Mouse (Mus musculus) retina, embryonic 14.5 days (tissue): ENCODE data around the gene Tom1l2.

Source experiments
- DNase-seq: peaks from one replicate; pipeline ENCODE4 v3.0.0-alpha.2; 2015; ENCODE audit warnings: low spot score

The Tom1l2 gene

DNA sequence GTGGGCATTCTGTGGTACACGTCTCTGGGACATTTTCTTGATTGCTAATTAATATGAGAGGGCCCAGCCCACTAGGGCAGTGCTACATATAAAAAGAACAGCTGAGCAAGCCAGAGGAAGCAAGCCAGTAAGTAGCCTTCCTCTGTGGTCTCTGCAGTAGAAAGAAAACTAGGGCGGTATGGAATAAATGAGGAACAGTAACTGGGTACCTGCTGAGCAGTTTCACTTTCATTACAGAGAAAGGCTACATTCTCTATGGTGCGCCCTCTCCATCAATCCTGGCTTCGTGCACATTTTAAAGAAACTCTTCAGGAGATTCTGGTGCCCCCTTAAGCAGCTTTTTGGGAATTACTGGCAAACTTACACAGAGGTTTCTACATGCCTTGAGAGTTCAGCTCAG, 47.1 kb downstream of the Tom1l2 start:
- no peak for DNase-seq

DNA sequence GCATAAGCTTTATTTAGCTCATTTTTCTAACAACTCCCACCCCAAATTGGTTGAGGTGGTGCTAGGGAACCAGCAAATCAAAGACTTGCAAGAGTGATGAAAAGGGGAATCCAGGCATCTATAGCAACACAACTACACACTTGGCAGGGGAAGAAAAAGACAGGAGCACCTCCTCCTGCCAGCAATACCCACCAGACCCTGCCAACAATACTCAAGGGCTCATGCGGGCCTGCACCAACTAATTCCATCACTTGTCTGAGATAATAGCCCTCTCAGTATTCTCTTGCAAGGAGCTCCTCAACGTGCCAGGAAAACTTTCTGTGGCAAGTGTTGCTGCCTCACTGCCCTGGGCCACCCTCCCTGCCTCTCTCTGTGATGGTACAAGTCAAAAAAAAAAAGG, 49.2 kb downstream of the Tom1l2 start:
- DNase-seq = no peak

DNA sequence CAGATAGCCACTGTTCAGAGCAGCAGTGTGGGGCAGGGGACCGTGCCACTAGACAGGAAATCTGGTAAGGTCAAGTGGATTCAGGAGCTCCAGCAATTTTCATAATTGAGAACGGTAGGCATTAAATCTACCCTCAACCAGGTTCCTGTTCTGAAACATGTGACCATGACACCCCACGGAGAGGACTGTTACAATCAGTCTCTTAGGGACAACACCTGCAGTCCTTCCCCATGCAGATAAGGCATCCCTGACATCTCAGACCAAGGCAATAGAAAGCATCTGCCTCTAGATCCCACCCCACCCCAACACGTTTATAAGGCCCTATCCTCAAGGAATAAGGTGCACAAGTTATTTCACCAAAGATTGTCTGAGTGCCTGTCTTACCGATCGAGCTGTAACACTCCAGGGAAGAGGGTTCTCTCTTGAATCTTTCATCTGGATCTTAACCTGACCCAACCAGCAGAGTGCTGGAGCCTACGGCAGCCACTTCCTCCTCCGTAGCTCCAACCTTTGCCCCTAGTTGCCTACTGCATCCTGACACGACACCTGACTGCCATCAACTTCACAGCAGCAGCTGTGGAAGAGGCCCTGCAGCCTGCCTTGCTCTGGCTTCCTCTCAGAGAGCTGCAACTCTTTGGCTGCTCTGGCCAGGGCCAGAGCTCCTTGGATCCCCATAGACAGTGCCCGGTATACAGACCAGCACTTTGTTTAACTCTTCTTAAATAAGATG, 50.2 kb downstream of the Tom1l2 start:
- DNase-seq = no peak

DNA sequence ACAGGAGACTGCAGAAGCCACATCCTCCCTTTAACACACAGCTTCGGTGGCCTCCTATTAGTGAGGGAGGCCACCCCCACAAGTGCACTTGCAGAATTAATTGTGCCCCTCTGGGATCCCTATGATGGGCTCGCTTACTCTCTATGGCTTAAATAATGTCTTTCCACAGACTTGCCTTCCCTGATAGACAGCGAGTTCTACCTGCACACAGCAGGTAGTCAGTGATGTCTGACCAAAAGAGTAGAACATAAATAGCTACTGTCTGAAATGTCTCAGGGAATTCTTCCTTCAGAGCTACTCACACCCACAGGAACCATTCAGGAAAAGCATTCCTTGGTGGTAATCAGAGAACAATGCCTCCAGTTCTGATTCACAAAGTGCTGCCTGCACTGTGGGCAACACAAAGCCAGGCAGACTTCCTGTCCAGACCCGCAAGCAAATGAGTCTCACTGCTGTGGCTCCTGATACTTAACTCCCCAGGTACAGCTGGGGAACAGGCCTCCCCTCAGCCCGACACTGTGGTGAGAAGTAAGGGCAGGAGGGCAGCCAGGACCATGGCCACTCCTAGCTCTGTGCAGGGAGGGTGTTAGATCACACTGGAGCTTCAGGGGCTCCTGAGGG, 51.0 kb downstream of the Tom1l2 start:
- DNase-seq = peak; percentile 35

DNA sequence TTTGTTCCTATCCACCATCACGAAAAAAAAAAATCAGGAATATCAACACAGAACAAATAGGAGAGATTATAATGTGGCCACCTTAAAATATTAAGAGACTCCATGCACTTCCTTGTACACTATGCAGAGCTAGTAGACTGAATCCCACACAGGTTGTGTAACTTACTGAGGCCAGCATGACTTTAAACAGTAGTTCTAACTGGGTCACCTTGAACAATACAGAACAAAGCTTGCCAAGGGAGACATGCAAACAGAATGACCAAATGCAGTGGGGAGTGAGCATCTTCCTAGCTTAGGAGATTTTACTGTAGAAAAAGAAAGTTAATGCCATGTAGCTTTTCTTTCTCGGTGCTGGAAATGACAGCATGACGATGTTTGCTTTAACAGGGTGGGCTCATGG, 52.4 kb downstream of the Tom1l2 start:
- DNase-seq = no peak

DNA sequence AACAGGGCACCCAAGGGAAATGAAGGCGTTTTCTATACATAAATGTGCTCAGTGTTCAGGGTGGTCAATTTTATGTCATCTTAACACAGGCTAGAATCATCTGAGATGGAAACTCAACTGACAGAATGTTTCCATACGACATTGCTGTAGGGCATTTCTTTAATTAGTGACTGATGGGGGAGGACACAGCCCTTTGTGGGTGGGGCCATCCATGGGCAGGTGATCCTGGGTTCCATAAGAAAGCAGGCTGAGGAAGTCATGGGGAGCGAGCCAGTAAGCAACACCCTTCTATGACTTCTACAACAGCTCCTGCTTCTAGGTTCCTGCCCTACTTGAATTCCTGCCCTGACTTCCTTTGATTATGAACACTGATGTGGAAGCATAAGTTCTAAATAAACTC, 54.9 kb downstream of the Tom1l2 start:
- DNase-seq = no peak

DNA sequence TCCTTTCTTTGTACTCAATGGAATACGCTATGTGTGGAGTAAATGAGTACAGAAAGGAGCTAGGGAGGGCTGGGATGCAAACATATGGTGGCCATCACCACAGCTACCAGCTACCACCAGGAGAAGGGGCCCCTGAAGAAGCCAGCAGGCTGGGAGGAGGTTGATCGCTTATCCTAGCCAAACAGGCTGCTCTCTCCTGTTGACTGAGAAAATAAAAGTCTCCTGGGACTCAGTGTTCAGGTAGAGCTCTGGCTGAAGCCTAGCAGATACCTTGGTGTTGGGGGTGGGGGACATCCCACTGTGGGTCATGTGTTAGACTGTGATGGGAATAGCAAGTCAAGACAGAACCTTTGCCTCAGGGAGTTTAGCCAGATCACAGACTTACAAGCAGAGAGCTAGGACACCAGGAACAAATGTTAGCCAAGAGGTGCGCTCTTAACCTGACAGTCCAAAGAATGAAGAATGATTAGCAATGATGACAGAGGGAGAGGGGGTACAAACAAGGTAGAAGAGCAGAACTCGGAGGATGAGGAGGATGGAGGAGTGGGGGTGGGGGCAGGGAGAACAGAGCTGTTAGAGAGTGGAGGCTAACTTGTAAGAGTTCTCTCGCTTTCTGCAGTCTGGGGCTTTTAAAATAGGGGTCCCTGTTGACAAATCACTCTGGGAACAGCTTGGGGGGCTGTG, 57.9 kb downstream of the Tom1l2 start:
- DNase-seq = no peak

DNA sequence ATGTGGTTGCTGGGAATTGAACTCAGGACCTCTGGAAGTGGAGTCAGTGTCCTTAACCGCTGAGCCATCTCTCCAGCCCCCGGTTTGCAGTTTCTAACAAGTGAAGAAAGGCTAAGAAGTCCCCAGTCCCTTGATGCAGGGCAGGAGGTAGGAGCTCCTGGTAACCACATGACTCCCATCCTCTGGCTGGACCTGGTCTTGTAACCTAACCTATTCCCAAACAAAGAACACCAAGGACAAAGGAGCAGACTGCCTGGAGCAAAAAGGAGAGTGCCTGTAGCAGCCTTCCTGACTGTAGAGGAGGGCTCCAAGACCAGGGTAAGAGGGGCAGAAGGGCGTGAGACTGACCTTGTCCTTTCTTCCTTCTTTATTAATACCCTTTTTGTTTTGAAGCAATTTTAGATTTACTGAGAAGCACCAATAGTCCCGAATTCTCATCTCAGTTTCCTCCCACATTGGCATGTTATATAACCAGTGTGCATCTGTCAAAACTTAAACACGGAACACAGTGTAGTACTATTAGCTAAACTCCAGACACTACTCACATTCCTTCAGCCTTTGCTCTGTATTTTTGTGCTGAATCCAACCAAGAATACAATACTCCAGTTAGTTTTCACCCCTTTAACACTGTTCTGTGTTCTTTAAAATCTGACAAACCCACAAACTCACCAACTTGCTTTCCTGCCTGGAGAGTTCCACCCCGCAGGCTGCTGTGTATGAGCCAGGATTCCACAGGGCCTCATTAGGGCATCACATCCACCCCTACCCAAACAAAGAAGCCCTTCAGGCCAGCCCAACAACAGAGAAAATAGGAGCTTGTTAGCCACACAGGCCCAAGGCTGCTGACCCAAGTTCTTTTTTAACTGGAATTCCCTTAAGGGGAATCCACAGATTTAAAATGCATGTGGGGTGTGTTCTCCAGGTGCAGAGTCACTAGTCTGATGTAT, 58.7 kb downstream of the Tom1l2 start:
- peak; percentile 66 for DNase-seq

DNA sequence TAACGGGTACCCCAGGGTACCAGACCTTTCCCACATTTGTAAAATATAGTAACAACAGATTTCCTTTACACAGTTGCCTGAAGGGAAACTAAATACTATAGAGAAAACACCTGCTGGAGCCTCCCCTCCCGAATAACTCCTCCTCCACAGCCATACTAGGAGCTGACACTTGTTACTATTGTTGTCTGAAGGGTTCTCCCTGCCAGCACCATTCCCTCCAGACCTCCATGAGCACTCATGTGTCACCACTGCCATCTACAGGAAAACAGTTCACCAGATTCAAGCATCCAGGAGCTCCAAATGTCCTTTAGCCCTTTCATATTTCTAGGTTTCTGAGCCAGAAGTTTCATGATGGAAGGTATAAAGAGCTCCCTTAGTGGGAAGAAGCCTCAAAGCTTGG, 60.0 kb downstream of the Tom1l2 start:
- DNase-seq = peak; percentile 86

DNA sequence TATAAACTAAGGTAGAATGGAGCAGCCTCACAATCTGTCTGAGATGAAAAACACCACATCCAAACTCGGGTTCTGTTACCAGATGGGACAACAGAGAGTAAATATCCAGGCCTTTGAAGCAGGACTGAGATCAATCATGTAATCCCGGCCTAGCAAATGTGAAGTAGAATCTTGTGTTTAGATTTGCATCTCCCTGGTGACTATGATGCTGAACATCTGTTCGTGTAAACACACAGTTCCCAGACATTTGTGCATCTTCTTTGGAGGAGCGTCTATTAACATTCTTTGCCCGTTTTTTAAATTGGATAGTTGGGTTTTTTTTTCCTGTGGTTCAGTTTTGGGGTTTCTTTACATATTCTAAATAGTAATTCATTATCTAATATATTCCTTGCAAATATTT, 63.7 kb downstream of the Tom1l2 start:
- no peak for DNase-seq

DNA sequence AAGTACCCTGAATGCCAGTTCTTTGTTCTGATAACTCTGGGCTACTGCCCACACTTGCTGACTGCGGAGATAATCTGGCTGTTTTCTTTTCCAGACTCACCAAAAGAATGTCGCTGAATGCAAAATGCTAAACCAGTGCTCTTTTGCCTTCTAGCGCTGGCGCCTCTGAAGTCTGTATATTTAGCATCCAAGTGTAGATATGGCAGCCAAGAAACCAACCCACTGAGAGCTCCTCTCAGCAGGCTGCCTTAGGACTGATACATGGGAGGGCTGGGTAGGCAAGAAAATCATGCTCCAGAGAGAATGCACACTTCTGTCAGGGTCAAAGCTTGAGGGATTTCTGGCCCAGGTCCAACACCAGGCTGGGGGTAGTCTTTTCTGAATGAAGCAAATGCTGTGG, 66.4 kb downstream of the Tom1l2 start:
- no peak for DNase-seq

DNA sequence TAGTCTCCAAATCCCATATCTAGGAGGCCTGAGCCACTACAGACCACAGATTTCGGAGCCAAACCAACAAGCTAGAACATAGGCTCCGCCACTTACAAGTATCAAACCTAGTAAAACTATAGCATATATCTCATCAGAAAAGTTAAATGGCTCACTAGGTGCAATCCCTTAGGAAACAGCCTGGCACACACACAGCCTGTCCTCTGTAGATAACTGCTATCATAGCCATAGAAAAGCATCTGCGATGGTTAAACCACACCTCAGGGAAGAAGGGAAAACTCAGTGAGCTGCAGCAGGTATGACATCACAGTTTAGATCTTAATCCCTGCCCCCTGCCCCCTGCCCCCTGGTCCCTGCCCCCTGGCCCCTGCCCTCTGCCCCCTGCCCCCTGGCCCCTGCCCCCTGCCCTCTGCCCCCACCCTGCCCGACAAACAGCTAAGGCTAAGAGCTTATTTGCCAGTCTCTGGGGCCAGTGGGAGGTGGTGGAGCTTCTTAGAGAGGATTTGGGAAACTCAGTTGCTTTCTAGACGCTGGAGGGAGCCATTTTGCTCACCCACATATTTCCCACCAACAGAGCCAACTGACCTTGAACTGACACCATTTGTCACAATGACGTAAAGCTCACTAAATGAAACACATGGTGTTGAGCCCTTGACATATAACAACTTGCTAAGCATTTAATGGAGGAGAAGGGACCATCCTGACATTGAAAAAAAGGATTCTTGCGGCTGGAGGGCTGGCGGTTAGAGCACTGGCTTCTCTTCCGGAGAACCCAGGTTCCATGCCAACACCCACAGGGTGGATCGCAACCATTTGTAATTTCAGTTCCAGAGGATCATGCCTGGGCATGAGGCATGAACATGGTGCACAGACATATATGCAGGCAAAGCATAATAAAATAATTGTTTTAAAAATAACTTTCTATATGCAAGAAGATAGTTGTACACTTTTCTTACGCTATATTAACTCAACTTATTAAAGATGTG, 72.0 kb downstream of the Tom1l2 start:
- DNase-seq = no peak

DNA sequence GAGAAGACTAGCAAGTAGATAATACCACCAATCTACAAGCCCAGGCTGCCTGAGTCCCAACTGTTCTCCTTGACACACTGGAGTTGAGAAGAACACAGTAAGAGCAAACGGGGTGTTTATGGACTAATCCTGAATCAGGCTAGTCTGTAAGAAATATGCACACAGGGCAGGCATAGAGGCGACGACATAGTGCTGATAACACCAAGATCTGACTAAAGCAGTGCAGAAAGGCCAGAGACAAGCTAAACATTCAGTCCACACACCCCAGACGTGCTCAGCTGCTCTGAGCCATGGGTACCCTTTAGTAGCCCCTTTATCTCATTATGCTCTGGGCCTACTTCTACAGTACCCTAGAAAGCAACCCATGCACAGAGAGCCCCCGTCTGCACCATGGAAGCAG, 73.2 kb downstream of the Tom1l2 start:
- DNase-seq = no peak

DNA sequence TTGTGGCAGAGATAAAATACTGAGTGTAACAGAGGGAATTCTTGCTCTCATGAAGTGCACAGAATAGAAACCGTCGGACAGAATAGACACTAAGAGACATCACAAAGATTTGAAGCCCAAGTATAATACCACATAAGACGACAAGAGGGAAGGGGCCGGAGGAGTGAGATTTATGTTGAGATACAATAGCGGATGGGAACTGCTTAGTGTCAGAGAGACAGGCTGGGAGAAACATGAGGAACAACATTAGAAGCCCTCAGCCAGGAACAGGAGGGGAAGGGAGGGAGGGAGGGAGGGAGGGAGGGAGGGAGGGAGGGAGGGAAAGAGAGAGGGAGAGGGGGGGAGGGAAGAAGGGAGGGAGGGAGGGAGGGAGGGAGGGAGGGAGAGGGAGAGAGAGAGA, 74.9 kb downstream of the Tom1l2 start:
- no peak for DNase-seq

DNA sequence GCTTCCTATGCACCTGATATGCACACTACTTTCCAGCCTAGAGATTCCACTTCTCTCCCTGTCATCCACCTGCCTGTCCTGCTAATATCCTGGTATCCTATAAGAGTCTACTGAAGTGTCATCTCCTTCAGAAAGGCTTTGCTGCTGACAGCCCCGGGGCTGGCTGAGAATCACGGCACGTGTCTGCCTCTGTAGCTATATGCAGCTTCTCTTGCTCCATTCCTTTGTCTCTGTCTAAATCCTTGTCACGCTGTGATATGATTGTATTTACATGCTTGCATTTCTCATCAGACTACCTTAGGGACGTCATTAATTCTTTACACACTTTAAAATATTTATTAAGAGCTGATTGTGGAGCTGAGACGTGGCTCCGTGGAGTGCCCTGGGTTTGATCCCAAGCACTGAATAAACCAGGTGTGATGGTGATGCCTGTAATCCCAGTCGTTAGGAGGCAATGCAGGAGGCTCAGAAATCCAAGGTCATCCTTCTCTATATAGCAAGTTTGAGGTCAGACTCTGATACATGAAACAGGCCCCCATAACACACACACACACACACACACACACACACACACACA, 75.5 kb downstream of the Tom1l2 start:
- DNase-seq = no peak

DNA sequence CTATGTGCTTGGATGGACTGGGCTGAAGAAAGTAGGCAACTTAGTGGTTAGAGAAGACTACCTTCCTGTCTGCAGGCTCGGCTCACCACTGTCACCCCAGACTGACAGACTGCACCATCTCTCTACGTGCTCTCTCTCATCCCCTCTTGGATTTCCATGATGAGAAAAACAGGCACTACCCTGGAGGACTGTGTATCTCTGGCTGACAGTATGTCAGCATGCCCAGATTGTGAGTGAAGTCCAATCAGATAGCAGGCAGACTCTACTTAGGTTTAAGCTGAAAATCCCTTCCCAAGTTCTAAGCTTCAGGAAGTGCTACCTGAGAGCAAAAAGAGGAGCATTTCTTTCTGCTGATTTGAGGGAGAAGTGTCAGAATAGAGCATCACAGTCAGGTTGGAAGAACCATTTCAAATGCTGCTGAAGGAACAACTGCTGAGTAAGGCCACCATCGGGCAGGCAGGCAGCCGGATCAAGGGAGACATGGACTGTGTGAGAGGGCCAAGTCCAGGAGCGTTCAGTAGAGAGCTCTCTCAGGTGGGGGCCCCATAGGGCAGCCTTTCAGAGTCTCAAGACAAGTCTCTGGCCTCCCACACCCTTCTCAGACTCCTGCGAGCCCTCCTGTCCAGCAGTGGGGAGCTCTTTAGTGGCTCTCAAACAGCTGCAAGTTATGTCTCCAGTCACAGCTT, 76.2 kb downstream of the Tom1l2 start:
- DNase-seq = no peak

DNA sequence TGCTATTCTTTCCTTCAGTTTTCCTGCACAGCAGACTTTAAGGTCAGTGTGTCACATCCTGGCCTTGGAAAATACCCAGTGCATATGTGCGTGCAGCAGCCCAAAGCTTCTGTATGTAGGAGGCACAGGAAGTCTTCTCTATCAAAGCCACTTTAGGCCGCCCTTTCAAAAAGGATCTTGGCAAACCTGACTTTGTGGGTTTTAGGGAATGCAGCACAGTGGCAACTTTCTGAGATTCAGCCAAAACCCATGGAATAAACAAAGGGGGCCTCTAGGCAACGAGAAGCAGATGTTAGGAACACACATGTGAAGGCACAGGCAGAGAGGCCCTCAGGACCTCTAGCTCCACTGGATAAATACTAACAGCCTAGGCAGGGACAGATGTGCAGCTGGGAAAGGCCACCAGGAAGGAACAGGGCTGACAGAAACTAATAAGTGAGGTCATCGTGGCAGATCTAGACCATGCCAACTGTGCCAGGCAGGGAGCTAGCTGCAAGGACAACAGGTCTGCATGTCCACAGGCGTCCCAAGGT, 79.4 kb downstream of the Tom1l2 start:
- DNase-seq = no peak

DNA sequence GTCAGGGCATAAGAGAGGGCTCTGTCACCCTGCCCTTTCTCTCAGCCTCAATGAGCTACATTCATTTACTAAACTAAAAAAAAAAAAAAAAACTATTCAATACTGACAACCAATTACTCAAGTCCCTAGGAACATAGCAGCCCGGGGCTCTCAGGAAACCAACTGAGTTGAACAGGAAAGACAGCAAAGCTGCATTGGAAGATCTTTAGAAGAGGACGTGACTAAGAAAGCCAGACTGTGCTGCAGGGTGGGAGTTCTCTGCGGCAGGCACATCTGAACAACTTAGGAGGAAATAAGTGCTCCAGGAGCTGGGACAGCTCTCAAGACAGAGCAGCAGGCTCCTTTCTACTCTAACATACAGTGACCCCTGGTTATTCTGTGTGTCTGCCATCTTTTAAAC, 84.1 kb downstream of the Tom1l2 start:
- DNase-seq = no peak

DNA sequence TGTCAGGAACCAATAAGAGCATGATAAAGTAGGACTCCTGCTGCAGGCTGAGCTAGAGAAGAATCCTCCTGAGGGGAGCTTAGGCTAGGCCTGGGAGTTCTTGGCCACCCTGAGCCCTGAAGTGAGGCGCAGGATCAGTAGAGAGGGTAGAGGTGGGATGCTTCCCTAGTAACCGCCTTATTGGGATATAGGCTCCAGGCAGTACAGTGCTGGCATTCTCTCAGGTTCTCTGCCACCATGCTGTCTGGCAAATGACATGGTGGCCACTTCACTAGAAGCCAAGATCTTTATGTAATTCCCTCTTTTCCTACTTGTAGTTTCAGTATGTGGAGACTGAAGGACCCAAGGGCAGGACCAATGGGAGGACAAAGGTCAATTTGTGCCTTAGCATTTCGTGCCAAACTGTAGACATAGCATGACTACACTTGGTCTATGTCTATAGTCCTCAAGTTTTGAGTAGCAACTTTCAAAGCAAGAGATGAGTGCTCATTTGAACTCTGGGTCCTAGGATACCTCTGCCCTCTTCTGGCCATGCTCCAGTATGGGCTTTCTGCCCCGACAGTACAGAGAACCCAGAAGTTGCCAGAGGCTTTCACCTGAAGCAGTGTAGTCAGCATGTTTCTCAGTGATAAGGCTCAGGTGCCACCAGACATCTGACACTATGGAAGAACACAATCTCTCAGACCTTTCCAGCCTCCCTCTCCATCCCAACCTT, 87.3 kb downstream of the Tom1l2 start:
- no peak for DNase-seq
